ENCODE assay signal across 8 mouse cellular contexts in the genomic region with DNA sequence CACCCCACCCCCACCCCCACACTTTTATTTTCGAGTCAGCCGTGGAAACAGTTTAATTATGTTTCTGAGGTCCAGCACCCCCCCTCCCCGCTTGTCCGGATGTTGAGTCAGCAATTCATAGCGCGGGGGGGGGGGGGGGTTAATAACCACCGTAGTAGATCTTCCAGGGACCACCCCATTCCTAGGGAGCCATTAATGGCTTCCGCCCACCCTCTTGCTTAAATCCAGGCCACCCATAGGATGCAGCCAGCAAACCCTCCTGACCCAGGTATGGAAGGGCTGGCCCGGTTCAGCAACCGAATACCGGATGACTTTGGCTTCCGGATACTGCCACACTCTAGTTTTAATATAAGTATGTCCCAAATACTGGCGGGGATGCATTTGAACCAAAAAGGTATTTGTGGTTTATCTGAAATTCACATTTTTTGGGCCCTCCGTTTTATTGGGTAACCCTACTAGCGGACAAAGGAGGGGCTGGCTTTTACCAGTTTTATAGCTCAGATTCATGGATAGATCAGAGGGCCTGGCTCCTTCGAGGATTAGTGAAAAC.
A peak's percentile ranks its signal among the peaks of the same experiment; 100 is the strongest.
DNase-seq lines count a peak whose midpoint lies in the region; ATAC-seq and TF ChIP-seq lines count a peak whose summit lies in the region.

No protein-coding gene starts in this region.

- 47% methylated on average over 16 of the region's 16 CpGs for WGBS in midbrain, embryonic 10.5 days
- WGBS in midbrain, embryonic 16.5 days, result 49% methylated on average over 12 of the region's 16 CpGs
- WGBS in forebrain, embryonic 14.5 days, result 43% methylated on average over 13 of the region's 16 CpGs
- 9% methylated on average over 16 of the region's 16 CpGs for WGBS in limb, embryonic 14.5 days
- WGBS in stomach, embryonic 14.5 days, result 36% methylated on average over 14 of the region's 16 CpGs

- peak overlapping the region; percentile 42 for H3K4me3 ChIP-seq in midbrain, embryonic 10.5 days
- H3K4me3 ChIP-seq in midbrain, embryonic 16.5 days (ENCODE audit: low read depth, low read length), result no peak overlapping the region
- no peak overlapping the region for H3K4me3 ChIP-seq in forebrain, embryonic 14.5 days (ENCODE audit: low read depth, low read length)
- peak overlapping the region; percentile 25 for H3K4me3 ChIP-seq in limb, embryonic 14.5 days (replicated peaks; ENCODE audit: low read length)
- H3K4me3 ChIP-seq in stomach, embryonic 14.5 days (ENCODE audit: low read depth, low read length), result peak overlapping the region; percentile 20

- TF ChIP-seq POLR2A in limb, embryonic 14.5 days (IDR thresholded peaks at IDR 0.05; ENCODE audit: borderline replicate concordance, extremely low read depth, insufficient read depth, insufficient read length), result no peak

- no peak overlapping the region for H3K9ac ChIP-seq in midbrain, embryonic 16.5 days (ENCODE audit: low read depth, low read length)
- H3K9ac ChIP-seq in forebrain, embryonic 14.5 days (ENCODE audit: low read length), result peak overlapping the region; percentile 17; the same call in 1 of the 2 replicates
- H3K9ac ChIP-seq in limb, embryonic 14.5 days (ENCODE audit: low read depth, low read length, severe bottlenecking), result peak overlapping the region; percentile 36; the same call in 1 of the 2 replicates
- no peak overlapping the region for H3K9ac ChIP-seq in stomach, embryonic 14.5 days (replicated peaks; ENCODE audit: low read depth, low read length)

- H3K36me3 ChIP-seq in midbrain, embryonic 10.5 days, result no peaks in the 10 kb centered on the region
- no peaks in the 10 kb centered on the region for H3K36me3 ChIP-seq in midbrain, embryonic 16.5 days (ENCODE audit: control insufficient read depth, insufficient read depth, low read length)
- H3K36me3 ChIP-seq in forebrain, embryonic 14.5 days (ENCODE audit: control insufficient read depth, insufficient read depth, low read length), result no peaks in the 10 kb centered on the region
- no peaks in the 10 kb centered on the region for H3K36me3 ChIP-seq in limb, embryonic 14.5 days (ENCODE audit: control insufficient read depth, insufficient read depth, low read length)
- H3K36me3 ChIP-seq in stomach, embryonic 14.5 days (ENCODE audit: control insufficient read depth, insufficient read depth, low read length), result no peaks in the 10 kb centered on the region

- no peak for DNase-seq in midbrain, embryonic 10.5 days (ENCODE audit: low spot score)
- DNase-seq in forebrain, embryonic 14.5 days (ENCODE audit: low spot score), result no peak
- peak; percentile 48 for DNase-seq in limb, embryonic 14.5 days (ENCODE audit: low spot score)
- no peak for DNase-seq in right cerebral cortex, postnatal 25 days
- DNase-seq in urinary bladder, postnatal 10 days (ENCODE audit: low spot score), result no peak
- no peak for DNase-seq in frontal cortex, postnatal 10 days (ENCODE audit: low spot score in 2 of 2)

- peak overlapping the region; percentile 55 for H3K27ac ChIP-seq in midbrain, embryonic 10.5 days (replicated peaks)
- no peak overlapping the region for H3K27ac ChIP-seq in midbrain, embryonic 16.5 days (ENCODE audit: low read length)
- no peak overlapping the region for H3K27ac ChIP-seq in forebrain, embryonic 14.5 days (ENCODE audit: low read depth, low read length)
- H3K27ac ChIP-seq in limb, embryonic 14.5 days (replicated peaks; ENCODE audit: low read depth, low read length), result peak overlapping the region; percentile 86
- no peak overlapping the region for H3K27ac ChIP-seq in stomach, embryonic 14.5 days (ENCODE audit: low read length)

- H3K4me2 ChIP-seq in midbrain, embryonic 16.5 days (ENCODE audit: low read length), result no peak overlapping the region; the same call in 1 of the 2 replicates
- peak overlapping the region; percentile 40 for H3K4me2 ChIP-seq in forebrain, embryonic 14.5 days (ENCODE audit: low read length)
- H3K4me2 ChIP-seq in limb, embryonic 14.5 days (replicated peaks; ENCODE audit: low read depth, low read length, severe bottlenecking), result peak overlapping the region; percentile 53
- peak overlapping the region; percentile 38 for H3K4me2 ChIP-seq in stomach, embryonic 14.5 days (replicated peaks; ENCODE audit: low read depth, low read length)

- H3K9me3 ChIP-seq in midbrain, embryonic 10.5 days (replicated peaks), result no peaks in the 10 kb centered on the region
- no peaks in the 10 kb centered on the region for H3K9me3 ChIP-seq in midbrain, embryonic 16.5 days (replicated peaks; ENCODE audit: control insufficient read depth, low read length, poor library complexity, severe bottlenecking)
- no peaks in the 10 kb centered on the region for H3K9me3 ChIP-seq in forebrain, embryonic 14.5 days (replicated peaks; ENCODE audit: control insufficient read depth, low read length)
- H3K9me3 ChIP-seq in limb, embryonic 14.5 days (ENCODE audit: control insufficient read depth, low read length), result no peaks in the 10 kb centered on the region
- no peaks in the 10 kb centered on the region for H3K9me3 ChIP-seq in stomach, embryonic 14.5 days (ENCODE audit: control insufficient read depth, low read depth, low read length)

- no peaks in the 10 kb centered on the region for H3K27me3 ChIP-seq in midbrain, embryonic 10.5 days (ENCODE audit: low read depth, poor library complexity, severe bottlenecking)
- H3K27me3 ChIP-seq in midbrain, embryonic 16.5 days (ENCODE audit: control insufficient read depth, insufficient read depth, low read depth, low read length), result no peaks in the 10 kb centered on the region
- 0 out of 2 replicates have a peak, but pooled peaks cover 9% of the 10 kb centered on the region for H3K27me3 ChIP-seq in forebrain, embryonic 14.5 days (replicated peaks; ENCODE audit: control insufficient read depth, insufficient read depth, low read length)
- no peaks in the 10 kb centered on the region for H3K27me3 ChIP-seq in limb, embryonic 14.5 days (ENCODE audit: control insufficient read depth, insufficient read depth, low read length)
- no peaks in the 10 kb centered on the region for H3K27me3 ChIP-seq in stomach, embryonic 14.5 days (ENCODE audit: control insufficient read depth, insufficient read depth, low read length)

- H3K4me1 ChIP-seq in midbrain, embryonic 10.5 days, result peaks cover 33% of the 10 kb centered on the region
- H3K4me1 ChIP-seq in midbrain, embryonic 16.5 days (ENCODE audit: control insufficient read depth, insufficient read depth, low read length), result peaks cover 9% of the 10 kb centered on the region; the same call in 1 of the 2 replicates
- H3K4me1 ChIP-seq in forebrain, embryonic 14.5 days (ENCODE audit: control insufficient read depth, insufficient read depth, low read length), result peaks cover 31% of the 10 kb centered on the region
- H3K4me1 ChIP-seq in limb, embryonic 14.5 days (ENCODE audit: control insufficient read depth, insufficient read depth, low read length), result peaks cover 35% of the 10 kb centered on the region
- H3K4me1 ChIP-seq in stomach, embryonic 14.5 days (ENCODE audit: control insufficient read depth, insufficient read depth, low read length), result no peaks in the 10 kb centered on the region

- ATAC-seq in midbrain, embryonic 16.5 days, result no peak
- no peak for ATAC-seq in forebrain, embryonic 14.5 days
- peak; percentile 29 for ATAC-seq in limb, embryonic 14.5 days (ENCODE audit: low FRiP score, low read depth)
- ATAC-seq in stomach, embryonic 14.5 days (ENCODE audit: insufficient number of reproducible peaks, insufficient read depth, low FRiP score, low read depth), result no peak

Comparison
In these comparisons a context has a peak if more than half of its experiments do, and no peak if none do; other contexts are left out.
1. H3K27ac ChIP-seq: peak in midbrain, embryonic 10.5 days (single experiment) and limb, embryonic 14.5 days (single experiment); none in midbrain, embryonic 16.5 days (single experiment), forebrain, embryonic 14.5 days (single experiment) and stomach, embryonic 14.5 days (single experiment).
2. H3K4me3 ChIP-seq: peak in midbrain, embryonic 10.5 days (single experiment), limb, embryonic 14.5 days (single experiment) and stomach, embryonic 14.5 days (single experiment); none in midbrain, embryonic 16.5 days (single experiment) and forebrain, embryonic 14.5 days (single experiment).
3. H3K9ac ChIP-seq: peak in forebrain, embryonic 14.5 days (single experiment) and limb, embryonic 14.5 days (single experiment); none in midbrain, embryonic 16.5 days (single experiment) and stomach, embryonic 14.5 days (single experiment).